Mouse (Mus musculus) bone marrow macrophage, adult 2 months (primary cell): ENCODE measurements around the gene Uba7.
A peak's percentile ranks its signal among the peaks of the same experiment; 100 is the strongest.

Experiments
- CTCF ChIP-seq: IDR thresholded peaks from 2 replicates; pipeline ENCODE4 v1.5.1; 2012; ENCODE audit warnings: low read depth, mild to moderate bottlenecking, low read length, moderate library complexity
- POLR2A ChIP-seq: IDR thresholded peaks from 2 replicates; pipeline ENCODE4 v1.6.1; 2012; ENCODE audit warnings: mild to moderate bottlenecking, low read depth, low read length, borderline replicate concordance

GRCm38 (mm10) chr9:107986376-107986775, 11.1 kb downstream of the Uba7 start:
- TF ChIP-seq POLR2A (no peak), CTCF (peak; percentile 59)
